Mouse (Mus musculus) lung, postnatal 0 days (tissue): ENCODE measurements at regions not wholly inside any gene's neighbourhood (a gene's known extent, or its start where the extent isn't known, plus 50 kb on each side); places are given as distances from the start of the nearest gene placed in this dataset.

Experiments used
- CTCF ChIP-seq: IDR thresholded peaks from 2 replicates; pipeline ENCODE4 v1.5.1; 2016; ENCODE audit warnings: antibody characterized with exemption, mild to moderate bottlenecking
- EP300 ChIP-seq: IDR thresholded peaks from 2 replicates; pipeline ENCODE4 v1.6.1; 2016; ENCODE audit warnings: antibody characterized with exemption, mild to moderate bottlenecking, control low read depth

GRCm38 (mm10) chr2:148579564-148579963 is 92.8 kb upstream of the Nxt1 start:
- TF ChIP-seq CTCF (no peak), EP300 (no peak)
